Mouse (Mus musculus): Measurements from ENCODE around the gene Bcl2.

GRCm38 (mm10) chr1:106570870-106571269 lies 143.2 kb downstream of the Bcl2 start:
- TF ChIP-seq ZC3H11A (IDR thresholded peaks at IDR 0.05; ENCODE audit: borderline replicate concordance, low read depth, low read length) (no peak), ZNF384 (IDR thresholded peaks at IDR 0.05; ENCODE audit: low read depth, low read length) (no peak)
